Mouse (Mus musculus): ENCODE data around the gene Ubqln1.

GRCm38 (mm10) chr13:58186281-58186680 is 29.2 kb downstream of the Ubqln1 start:
- TF ChIP-seq POLR2A (IDR thresholded peaks at IDR 0.05; ENCODE audit: control insufficient read depth, low read depth, low read length) = no peak
- no peak for TF ChIP-seq CTCF (IDR thresholded peaks at IDR 0.05; ENCODE audit: control insufficient read depth, insufficient read depth, insufficient replicate concordance, low read depth, low read length)
